Mouse (Mus musculus): ENCODE measurements around the gene Ifi205. TPM values are rescaled to one million over a fixed set of nuclear protein-coding genes. Genes with fewer than 3 reads are reported as not detected.
"Not testable (repeated sequence)": the region's sequence is repeated elsewhere in the genome, so short reads cannot be mapped to it uniquely, and the experiment has no call there.

The Ifi205 gene
- not detected in 2 replicates for polyA plus RNA-seq (2015; fragmentation: Nextera tagmentation; extraction: Ambion mirVana)

- 68% methylated on average over 1 of the region's 1 CpGs for WGBS
- H3K9me3 ChIP-seq, result no peaks in the 10 kb centered on the region
- no peak within 1 kb of the TSS for H3K27ac ChIP-seq (replicated peaks)
- no peak within 1 kb of the TSS for H3K4me3 ChIP-seq
- no peaks in the 10 kb centered on the region for H3K4me1 ChIP-seq (replicated peaks)
- H3K9ac ChIP-seq, result no peak within 1 kb of the TSS
- H3K36me3 ChIP-seq, result no peaks in the 10 kb centered on the region
- ATAC-seq (ENCODE audit: low read depth), result no peak
- H3K4me2 ChIP-seq, result no peak within 1 kb of the TSS
- H3K27me3 ChIP-seq, result no peaks in the 10 kb centered on the region
Measured at GRCm38 (mm10) chr1:174031698-174032097, at the start of gene Ifi205. Ifi205 (minus strand) TSS chr1:174031810.

GRCm38 (mm10) chr1:174066305-174066704 lies 34.7 kb upstream of the Ifi205 start, which contains the start of gene Olfr430:
Olfr430 (plus strand) TSS chr1:174066605.
- no peak for ATAC-seq (ENCODE audit: low read depth)
- Histone ChIP-seq H3K36me3 (no peaks in the 10 kb centered on the region), H3K4me2 (no peak within 1 kb of the TSS), H3K4me1 (replicated peaks) (no peaks in the 10 kb centered on the region), H3K9me3 (no peaks in the 10 kb centered on the region), H3K4me3 (no peak within 1 kb of the TSS), H3K9ac (no peak within 1 kb of the TSS), H3K27ac (replicated peaks) (no peak within 1 kb of the TSS), H3K27me3 (no peaks in the 10 kb centered on the region)
- WGBS, result 88% methylated on average over 3 of the region's 3 CpGs

GRCm38 (mm10) chr1:174055248-174055647 lies 23.6 kb upstream of the Ifi205 start:
- H3K27ac ChIP-seq (replicated peaks), result no peak overlapping the region
- H3K36me3 ChIP-seq, result no peaks in the 10 kb centered on the region
- no peak for ATAC-seq (ENCODE audit: low read depth)
- no peaks in the 10 kb centered on the region for H3K4me1 ChIP-seq (replicated peaks)
- WGBS, result 77% methylated on average over 2 of the region's 2 CpGs
- H3K9ac ChIP-seq, result no peak overlapping the region
- no peaks in the 10 kb centered on the region for H3K27me3 ChIP-seq
- no peak overlapping the region for H3K4me2 ChIP-seq
- no peaks in the 10 kb centered on the region for H3K9me3 ChIP-seq
- H3K4me3 ChIP-seq, result no peak overlapping the region

GRCm38 (mm10) chr1:174052981-174053380 lies 21.4 kb upstream of the Ifi205 start:
- Histone ChIP-seq H3K9ac (no peak overlapping the region), H3K27me3 (no peaks in the 10 kb centered on the region), H3K9me3 (no peaks in the 10 kb centered on the region), H3K27ac (replicated peaks) (no peak overlapping the region), H3K4me2 (no peak overlapping the region), H3K4me1 (replicated peaks) (no peaks in the 10 kb centered on the region), H3K4me3 (no peak overlapping the region), H3K36me3 (no peaks in the 10 kb centered on the region)
- no peak for ATAC-seq (ENCODE audit: low read depth)
- WGBS, result 89% methylated on average over 3 of the region's 3 CpGs

GRCm38 (mm10) chr1:174051931-174052536 lies 20.4 kb upstream of the Ifi205 start:
- H3K27me3 ChIP-seq, result no peaks in the 10 kb centered on the region
- no peaks in the 10 kb centered on the region for H3K4me1 ChIP-seq (replicated peaks)
- no peaks in the 10 kb centered on the region for H3K36me3 ChIP-seq
- no peaks in the 10 kb centered on the region for H3K9me3 ChIP-seq
- ATAC-seq (ENCODE audit: low read depth), result no peak
- 89% methylated on average over 5 of the region's 5 CpGs for WGBS
- H3K27ac ChIP-seq (replicated peaks), result no peak overlapping the region
- H3K4me3 ChIP-seq, result no peak overlapping the region
- H3K4me2 ChIP-seq, result no peak overlapping the region
- no peak overlapping the region for H3K9ac ChIP-seq

- Histone ChIP-seq H3K4me3 (no peak overlapping the region), H3K9ac (no peak overlapping the region), H3K27ac (replicated peaks) (no peak overlapping the region), H3K36me3 (no peaks in the 10 kb centered on the region), H3K4me1 (replicated peaks) (no peaks in the 10 kb centered on the region), H3K9me3 (no peaks in the 10 kb centered on the region), H3K27me3 (no peaks in the 10 kb centered on the region), H3K4me2 (no peak overlapping the region)
- 89% methylated on average over 4 of the region's 4 CpGs for WGBS
- ATAC-seq (ENCODE audit: low read depth), result no peak
Measured at GRCm38 (mm10) chr1:174051515-174051914, 19.9 kb upstream of the Ifi205 start.

- Histone ChIP-seq H3K27ac (replicated peaks) (no peak overlapping the region), H3K36me3 (no peaks in the 10 kb centered on the region), H3K9ac (no peak overlapping the region), H3K4me2 (no peak overlapping the region), H3K27me3 (no peaks in the 10 kb centered on the region), H3K9me3 (no peaks in the 10 kb centered on the region), H3K4me1 (replicated peaks) (no peaks in the 10 kb centered on the region), H3K4me3 (no peak overlapping the region)
- ATAC-seq (ENCODE audit: low read depth), result no peak
- 87% methylated on average over 4 of the region's 4 CpGs for WGBS
Measured at GRCm38 (mm10) chr1:174050532-174050931, 18.9 kb upstream of the Ifi205 start.

GRCm38 (mm10) chr1:174049357-174049756 lies 17.7 kb upstream of the Ifi205 start:
- not testable (repeated sequence) for H3K9me3 ChIP-seq; H3K27ac ChIP-seq (replicated peaks); H3K36me3 ChIP-seq; H3K27me3 ChIP-seq; ATAC-seq (ENCODE audit: low read depth); H3K4me2 ChIP-seq; H3K9ac ChIP-seq; H3K4me1 ChIP-seq (replicated peaks); H3K4me3 ChIP-seq
- WGBS, result 84% methylated on average over 4 of the region's 4 CpGs

- WGBS, result 77% methylated on average over 2 of the region's 2 CpGs
- H3K9ac ChIP-seq, result no peak within 1 kb of the TSS
- H3K36me3 ChIP-seq, result no peaks in the 10 kb centered on the region
- H3K9me3 ChIP-seq, result no peaks in the 10 kb centered on the region
- no peak within 1 kb of the TSS for H3K4me3 ChIP-seq
- H3K4me2 ChIP-seq, result no peak within 1 kb of the TSS
- ATAC-seq (ENCODE audit: low read depth), result no peak
- no peaks in the 10 kb centered on the region for H3K4me1 ChIP-seq (replicated peaks)
- H3K27me3 ChIP-seq, result no peaks in the 10 kb centered on the region
- no peak within 1 kb of the TSS for H3K27ac ChIP-seq (replicated peaks)
Measured at GRCm38 (mm10) chr1:174048893-174049292, 17.3 kb upstream of the Ifi205 start, which contains the start of gene Olfr432. Olfr432 (plus strand) TSS chr1:174049205.

GRCm38 (mm10) chr1:174048227-174048626 lies 16.6 kb upstream of the Ifi205 start:
- H3K4me1 ChIP-seq (replicated peaks); H3K27me3 ChIP-seq; H3K9me3 ChIP-seq; H3K36me3 ChIP-seq; H3K9ac ChIP-seq; ATAC-seq (ENCODE audit: low read depth); H3K4me2 ChIP-seq; H3K4me3 ChIP-seq; H3K27ac ChIP-seq (replicated peaks): not testable (repeated sequence)
- WGBS, result 82% methylated on average over 6 of the region's 6 CpGs

- no peaks in the 10 kb centered on the region for H3K27me3 ChIP-seq
- H3K4me1 ChIP-seq (replicated peaks), result no peaks in the 10 kb centered on the region
- ATAC-seq (ENCODE audit: low read depth), result no peak
- no peak overlapping the region for H3K27ac ChIP-seq (replicated peaks)
- H3K4me3 ChIP-seq, result no peak overlapping the region
- no peaks in the 10 kb centered on the region for H3K36me3 ChIP-seq
- no peak overlapping the region for H3K9ac ChIP-seq
- H3K9me3 ChIP-seq, result no peaks in the 10 kb centered on the region
- no peak overlapping the region for H3K4me2 ChIP-seq
- 73% methylated on average over 2 of the region's 2 CpGs for WGBS
Measured at GRCm38 (mm10) chr1:174044431-174044830, 12.8 kb upstream of the Ifi205 start.

GRCm38 (mm10) chr1:174042091-174042884 lies 10.7 kb upstream of the Ifi205 start:
- H3K4me1 ChIP-seq (replicated peaks); H3K4me3 ChIP-seq; H3K9ac ChIP-seq; H3K27me3 ChIP-seq; H3K27ac ChIP-seq (replicated peaks); H3K4me2 ChIP-seq; H3K9me3 ChIP-seq; ATAC-seq (ENCODE audit: low read depth); H3K36me3 ChIP-seq: not testable (repeated sequence)
- WGBS, result 89% methylated on average over 12 of the region's 12 CpGs

All from neural tube, embryonic 13.5 days (tissue).